Mouse (Mus musculus): ENCODE measurements around the gene Glyr1. TPM values are rescaled to one million over a fixed set of nuclear protein-coding genes. Genes with fewer than 3 reads are reported as not detected.
A peak's percentile ranks its signal among the peaks of the same experiment; 100 is the strongest.

Glyr1 gene
- polyA plus RNA-seq, 1 experiment from 2014 or later, result 76.6 TPM

- H3K36me3 ChIP-seq (ENCODE audit: control insufficient read depth, insufficient read depth, low read length), result peaks cover 91% of the 10 kb centered on the region
- no peak overlapping the region for H3K4me3 ChIP-seq (ENCODE audit: low read depth, low read length)
- H3K4me1 ChIP-seq (ENCODE audit: control insufficient read depth, insufficient read depth, low read length), result no peaks in the 10 kb centered on the region
- no peak overlapping the region for H3K9ac ChIP-seq (replicated peaks; ENCODE audit: low read depth, low read length)
- H3K4me2 ChIP-seq (replicated peaks; ENCODE audit: low read depth, low read length), result no peak overlapping the region
- 91% methylated on average over 3 of the region's 3 CpGs for WGBS
- H3K27me3 ChIP-seq (ENCODE audit: control insufficient read depth, insufficient read depth, low read length), result no peaks in the 10 kb centered on the region
- no peaks in the 10 kb centered on the region for H3K9me3 ChIP-seq (ENCODE audit: control insufficient read depth, low read depth, low read length)
- H3K27ac ChIP-seq (ENCODE audit: low read length), result no peak overlapping the region
- no peak for ATAC-seq (ENCODE audit: insufficient number of reproducible peaks, insufficient read depth, low FRiP score, low read depth)
Observed at GRCm38 (mm10) chr16:5024021-5024420, 25.6 kb downstream of the Glyr1 start.

- no peaks in the 10 kb centered on the region for H3K9me3 ChIP-seq (ENCODE audit: control insufficient read depth, low read depth, low read length)
- H3K27ac ChIP-seq (ENCODE audit: low read length), result no peak overlapping the region
- WGBS, result 85% methylated on average over 4 of the region's 4 CpGs
- no peak overlapping the region for H3K4me2 ChIP-seq (replicated peaks; ENCODE audit: low read depth, low read length)
- no peak for ATAC-seq (ENCODE audit: insufficient number of reproducible peaks, insufficient read depth, low FRiP score, low read depth)
- 0 out of 2 replicates have a peak, but pooled peaks cover 3% of the 10 kb centered on the region for H3K4me1 ChIP-seq (ENCODE audit: control insufficient read depth, insufficient read depth, low read length)
- H3K36me3 ChIP-seq (ENCODE audit: control insufficient read depth, insufficient read depth, low read length), result peaks cover 48% of the 10 kb centered on the region
- no peak overlapping the region for H3K4me3 ChIP-seq (ENCODE audit: low read depth, low read length)
- H3K9ac ChIP-seq (replicated peaks; ENCODE audit: low read depth, low read length), result no peak overlapping the region
- H3K27me3 ChIP-seq (ENCODE audit: control insufficient read depth, insufficient read depth, low read length), result no peaks in the 10 kb centered on the region
Observed at GRCm38 (mm10) chr16:5014578-5014977, 35.1 kb downstream of the Glyr1 start.

- H3K27me3 ChIP-seq (ENCODE audit: control insufficient read depth, insufficient read depth, low read length), result no peaks in the 10 kb centered on the region
- H3K4me1 ChIP-seq (ENCODE audit: control insufficient read depth, insufficient read depth, low read length), result 0 out of 2 replicates have a peak, but pooled peaks cover 3% of the 10 kb centered on the region
- H3K36me3 ChIP-seq (ENCODE audit: control insufficient read depth, insufficient read depth, low read length), result peaks cover 36% of the 10 kb centered on the region
- H3K9ac ChIP-seq (replicated peaks; ENCODE audit: low read depth, low read length), result peak within 1 kb of the TSS; percentile 45
- ATAC-seq (ENCODE audit: insufficient number of reproducible peaks, insufficient read depth, low FRiP score, low read depth), result peak; percentile 99
- WGBS, result 1% methylated on average over 62 of the region's 63 CpGs
- peak within 1 kb of the TSS; percentile 78 for H3K4me2 ChIP-seq (replicated peaks; ENCODE audit: low read depth, low read length)
- H3K4me3 ChIP-seq (ENCODE audit: low read depth, low read length), result peak within 1 kb of the TSS; percentile 62
- no peaks in the 10 kb centered on the region for H3K9me3 ChIP-seq (ENCODE audit: control insufficient read depth, low read depth, low read length)
- no peak within 1 kb of the TSS for H3K27ac ChIP-seq (ENCODE audit: low read length)
Observed at GRCm38 (mm10) chr16:5013054-5013838, 36.4 kb downstream of the Glyr1 start, which contains the start of gene Rogdi. Gene Rogdi (minus strand): TSS chr16:5013553.

GRCm38 (mm10) chr16:5012036-5013005, 37.3 kb downstream of the Glyr1 start:
- peak overlapping the region; percentile 78 for H3K4me2 ChIP-seq (replicated peaks; ENCODE audit: low read depth, low read length)
- H3K4me3 ChIP-seq (ENCODE audit: low read depth, low read length), result peak overlapping the region; percentile 62
- 52% methylated on average over 13 of the region's 13 CpGs for WGBS
- H3K9ac ChIP-seq (replicated peaks; ENCODE audit: low read depth, low read length), result peak overlapping the region; percentile 45
- no peaks in the 10 kb centered on the region for H3K9me3 ChIP-seq (ENCODE audit: control insufficient read depth, low read depth, low read length)
- no peaks in the 10 kb centered on the region for H3K27me3 ChIP-seq (ENCODE audit: control insufficient read depth, insufficient read depth, low read length)
- 0 out of 2 replicates have a peak, but pooled peaks cover 3% of the 10 kb centered on the region for H3K4me1 ChIP-seq (ENCODE audit: control insufficient read depth, insufficient read depth, low read length)
- no peak for ATAC-seq (ENCODE audit: insufficient number of reproducible peaks, insufficient read depth, low FRiP score, low read depth)
- H3K27ac ChIP-seq (ENCODE audit: low read length), result no peak overlapping the region; the same call in 1 of the 2 replicates
- peaks cover 26% of the 10 kb centered on the region for H3K36me3 ChIP-seq (ENCODE audit: control insufficient read depth, insufficient read depth, low read length)

- no peak for ATAC-seq (ENCODE audit: insufficient number of reproducible peaks, insufficient read depth, low FRiP score, low read depth)
- H3K27me3 ChIP-seq (ENCODE audit: control insufficient read depth, insufficient read depth, low read length), result no peaks in the 10 kb centered on the region
- H3K4me2 ChIP-seq (replicated peaks; ENCODE audit: low read depth, low read length), result no peak overlapping the region
- no peak overlapping the region for H3K4me3 ChIP-seq (ENCODE audit: low read depth, low read length)
- no peaks in the 10 kb centered on the region for H3K9me3 ChIP-seq (ENCODE audit: control insufficient read depth, low read depth, low read length)
- H3K4me1 ChIP-seq (ENCODE audit: control insufficient read depth, insufficient read depth, low read length), result 0 out of 2 replicates have a peak, but pooled peaks cover 3% of the 10 kb centered on the region
- no peak overlapping the region for H3K9ac ChIP-seq (replicated peaks; ENCODE audit: low read depth, low read length)
- WGBS, result 93% methylated on average over 7 of the region's 7 CpGs
- H3K36me3 ChIP-seq (ENCODE audit: control insufficient read depth, insufficient read depth, low read length), result peaks cover 17% of the 10 kb centered on the region
- no peak overlapping the region for H3K27ac ChIP-seq (ENCODE audit: low read length)
Observed at GRCm38 (mm10) chr16:5011285-5011684, 38.4 kb downstream of the Glyr1 start.

- no peak overlapping the region for H3K9ac ChIP-seq (replicated peaks; ENCODE audit: low read depth, low read length)
- 0 out of 2 replicates have a peak, but pooled peaks cover 3% of the 10 kb centered on the region for H3K4me1 ChIP-seq (ENCODE audit: control insufficient read depth, insufficient read depth, low read length)
- no peak for ATAC-seq (ENCODE audit: insufficient number of reproducible peaks, insufficient read depth, low FRiP score, low read depth)
- no peak overlapping the region for H3K4me3 ChIP-seq (ENCODE audit: low read depth, low read length)
- H3K9me3 ChIP-seq (ENCODE audit: control insufficient read depth, low read depth, low read length), result no peaks in the 10 kb centered on the region
- 91% methylated on average over 10 of the region's 10 CpGs for WGBS
- peaks cover 9% of the 10 kb centered on the region for H3K36me3 ChIP-seq (ENCODE audit: control insufficient read depth, insufficient read depth, low read length)
- H3K27ac ChIP-seq (ENCODE audit: low read length), result no peak overlapping the region
- H3K4me2 ChIP-seq (replicated peaks; ENCODE audit: low read depth, low read length), result no peak overlapping the region
- H3K27me3 ChIP-seq (ENCODE audit: control insufficient read depth, insufficient read depth, low read length), result no peaks in the 10 kb centered on the region
Observed at GRCm38 (mm10) chr16:5010371-5010935, 39.2 kb downstream of the Glyr1 start.

- Histone ChIP-seq H3K9me3 (ENCODE audit: control insufficient read depth, low read depth, low read length) (no peaks in the 10 kb centered on the region), H3K9ac (replicated peaks; ENCODE audit: low read depth, low read length) (no peak overlapping the region), H3K4me2 (replicated peaks; ENCODE audit: low read depth, low read length) (peak overlapping the region; percentile 35), H3K4me1 (ENCODE audit: control insufficient read depth, insufficient read depth, low read length) (0 out of 2 replicates have a peak, but pooled peaks cover 3% of the 10 kb centered on the region), H3K27me3 (ENCODE audit: control insufficient read depth, insufficient read depth, low read length) (no peaks in the 10 kb centered on the region), H3K4me3 (ENCODE audit: low read depth, low read length) (peak overlapping the region; percentile 20; the same call in 1 of the 2 replicates), H3K27ac (ENCODE audit: low read length) (0 out of 2 replicates have a peak overlapping the region, but pooled peaks have one; percentile 27), H3K36me3 (ENCODE audit: control insufficient read depth, insufficient read depth, low read length) (no peaks in the 10 kb centered on the region; the same call in 1 of the 2 replicates)
- 85% methylated on average over 12 of the region's 12 CpGs for WGBS
- ATAC-seq (ENCODE audit: insufficient number of reproducible peaks, insufficient read depth, low FRiP score, low read depth), result no peak
Observed at GRCm38 (mm10) chr16:5008076-5008475, 41.6 kb downstream of the Glyr1 start.

GRCm38 (mm10) chr16:5007492-5007891, 42.2 kb downstream of the Glyr1 start:
- Histone ChIP-seq H3K9ac (replicated peaks; ENCODE audit: low read depth, low read length) (no peak overlapping the region; the same call in 1 of the 2 replicates), H3K36me3 (ENCODE audit: control insufficient read depth, insufficient read depth, low read length) (no peaks in the 10 kb centered on the region; the same call in 1 of the 2 replicates)
- ATAC-seq (ENCODE audit: insufficient number of reproducible peaks, insufficient read depth, low FRiP score, low read depth), result peak; percentile 31; the same call in 1 of the 2 replicates

More at GRCm38 (mm10) chr16:5007492-5007891, 42.2 kb downstream of the Glyr1 start:
- H3K4me2 ChIP-seq (replicated peaks; ENCODE audit: low read depth, low read length), result peak overlapping the region; percentile 35
- 33% methylated on average over 6 of the region's 6 CpGs for WGBS
- no peaks in the 10 kb centered on the region for H3K4me1 ChIP-seq (ENCODE audit: control insufficient read depth, insufficient read depth, low read length)
- no peaks in the 10 kb centered on the region for H3K27me3 ChIP-seq (ENCODE audit: control insufficient read depth, insufficient read depth, low read length)
- H3K4me3 ChIP-seq (ENCODE audit: low read depth, low read length), result peak overlapping the region; percentile 20
- H3K27ac ChIP-seq (ENCODE audit: low read length), result peak overlapping the region; percentile 27; the same call in 1 of the 2 replicates
- no peaks in the 10 kb centered on the region for H3K9me3 ChIP-seq (ENCODE audit: control insufficient read depth, low read depth, low read length)
